Comparison of ENCODE assay signal across 10 mouse cellular contexts in the genomic region with DNA sequence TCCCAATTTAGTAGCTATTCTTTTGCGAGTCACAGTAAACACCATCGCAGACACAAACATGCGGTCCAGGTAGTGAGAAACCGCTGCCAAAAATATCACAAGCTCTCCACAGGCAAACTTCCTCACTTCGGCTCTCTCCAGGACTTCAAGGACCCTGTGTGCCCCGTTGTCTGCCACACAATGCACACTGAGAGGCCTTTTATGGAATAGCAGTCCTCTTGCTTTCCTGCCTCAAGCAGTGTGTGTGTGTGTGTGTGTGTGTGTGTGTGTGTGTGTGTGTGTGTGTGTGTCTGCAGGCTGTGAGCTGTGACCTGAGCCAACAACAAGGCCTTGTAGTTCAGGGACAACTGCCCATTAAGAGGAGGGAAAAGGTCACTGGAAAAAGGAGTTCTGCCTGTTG. TPM values are rescaled to one million over a fixed set of nuclear protein-coding genes. Genes with fewer than 3 reads are reported as not detected.
DNase-seq lines count a peak whose midpoint lies in the region; ATAC-seq and TF ChIP-seq lines count a peak whose summit lies in the region.
"Had no signal": no experiment of that assay in that cellular context is flagged by ENCODE, and none has a peak within 500 bp of the region (broad histone marks: within the 10 kb centered on the region; RNA-seq: fewer than 3 reads in every experiment).

No protein-coding gene starts in this region.

- H3K36me3 ChIP-seq in liver, embryonic 11.5 days (ENCODE audit: control insufficient read depth, insufficient read depth, low read length) = no peaks in the 10 kb centered on the region
- H3K36me3 ChIP-seq: liver, embryonic 12.5 days had no signal

- H3K27ac ChIP-seq in liver, embryonic 11.5 days (ENCODE audit: low read depth, low read length) = no peak overlapping the region
- H3K27ac ChIP-seq: liver, embryonic 12.5 days had no signal

- 51% methylated on average over 6 of the region's 6 CpGs for WGBS in liver, embryonic 11.5 days

- intact Hi-C loops in heart, postnatal 14 days (cut with DNase I) = loop anchor here (2.0 kb wide), 1 partner anchor 42 kb away; a partner anchor contains a TSS

- TF ChIP-seq CTCF in brain, embryonic 14.5 days (IDR thresholded peaks at IDR 0.05; ENCODE audit: borderline replicate concordance, extremely low read depth, insufficient read depth, insufficient read length) = no peak

- ATAC-seq in liver, embryonic 11.5 days (replicated peaks; ENCODE audit: low FRiP score) = 0 out of 2 replicates have a peak, but pooled peaks have one; percentile 20
- ATAC-seq: liver, embryonic 12.5 days had no signal

- DNase-seq in liver, embryonic 11.5 days (ENCODE audit: low spot score) = no peak
- DNase-seq in liver = no peak
- peak; percentile 29 for DNase-seq in brain, embryonic 14.5 days (ENCODE audit: low read depth)
- peak; percentile 37 to 52 for DNase-seq in heart, postnatal 14 days
- peak; percentile 57 for DNase-seq in lung, postnatal 36 days
- DNase-seq in cerebellum, postnatal 4 days (ENCODE audit: low spot score in 2 of 2) = no peak
- DNase-seq in yolk sac, embryonic 10.5 days (ENCODE audit: low spot score) = no peak
- no peak for DNase-seq in left cerebral cortex, adult 8-10 months (ENCODE audit: low spot score in 2 of 2)

- H3K4me3 ChIP-seq in liver, embryonic 11.5 days (ENCODE audit: low read depth, low read length) = no peak overlapping the region
- H3K4me3 ChIP-seq: liver, embryonic 12.5 days had no signal

- H3K27me3 ChIP-seq in liver, embryonic 11.5 days (replicated peaks; ENCODE audit: control insufficient read depth, insufficient read depth, low read length) = no peaks in the 10 kb centered on the region
- H3K27me3 ChIP-seq: liver, embryonic 12.5 days had no signal

- no peaks in the 10 kb centered on the region for H3K9me3 ChIP-seq in liver, embryonic 11.5 days (ENCODE audit: control insufficient read depth, low read length)
- H3K9me3 ChIP-seq: liver, embryonic 12.5 days had no signal

- H3K4me2 ChIP-seq in liver, embryonic 11.5 days = no peak overlapping the region
- H3K4me2 ChIP-seq: liver, embryonic 12.5 days had no signal

- no peak for TF ChIP-seq POLR2A in brain, embryonic 14.5 days (IDR thresholded peaks at IDR 0.05; ENCODE audit: borderline replicate concordance, extremely low read depth, insufficient read depth, insufficient read length, poor library complexity, severe bottlenecking)

- no peak overlapping the region for H3K9ac ChIP-seq in liver, embryonic 11.5 days (ENCODE audit: low read depth, low read length)
- H3K9ac ChIP-seq: liver, embryonic 12.5 days had no signal

- no peaks in the 10 kb centered on the region for H3K4me1 ChIP-seq in liver, embryonic 11.5 days (replicated peaks; ENCODE audit: control insufficient read depth, insufficient read depth, low read length)
- H3K4me1 ChIP-seq: liver, embryonic 12.5 days had no signal

RNA-seq across cellular contexts. Expression of a gene that starts 41.6 kb away (rescaled TPM):
- polyA plus RNA-seq in liver, embryonic 11.5 days (2014; fragmentation: Nextera tagmentation; extraction: Ambion mirVana) = 14.4 and 16.3 TPM in 2 replicates
- 29.9 and 33.7 TPM in 2 replicates for polyA plus RNA-seq in brain, embryonic 14.5 days (2012; rRNA removed)
- total RNA-seq in heart, postnatal 14 days (2021) = 10 to 100 TPM; 64.7 to 66.9 TPM
- 10 to 100 TPM; 42.6 to 54.2 (median 45.3) TPM for total RNA-seq in left cerebral cortex, adult 8-10 months (2022)
- total RNA-seq: MEL had no signal

Comparison
In these comparisons a context has a peak if more than half of its experiments do, and no peak if none do; other contexts are left out.
1. DNase-seq: peak in brain, embryonic 14.5 days (single experiment), heart, postnatal 14 days (2 of 2) and lung, postnatal 36 days (single experiment); none in liver, embryonic 11.5 days (single experiment), liver (single experiment), cerebellum, postnatal 4 days (0 of 2), yolk sac, embryonic 10.5 days (single experiment) and left cerebral cortex, adult 8-10 months (0 of 2).